Mouse (Mus musculus) urinary bladder, postnatal 4 days (tissue): ENCODE data around the gene Alpl.

Experiments
- DNase-seq, 2 experiments: peaks; one replicate each; pipeline ENCODE4 v3.0.0; 2021 to 2022; ENCODE audit warnings: low spot score in 2 of 2

Alpl gene

GRCm38 (mm10) chr4:137800324-137800723 is 4.1 kb upstream of the Alpl start:
- DNase-seq: no peak

GRCm38 (mm10) chr4:137797038-137797437 is 854 bp upstream of the Alpl start:
- no peak for DNase-seq

- no peak for DNase-seq
Observed at GRCm38 (mm10) chr4:137794178-137794900, 1.8 kb downstream of the Alpl start.

- no peak for DNase-seq
Observed at GRCm38 (mm10) chr4:137793611-137794010, 2.6 kb downstream of the Alpl start.

- no peak for DNase-seq
Observed at GRCm38 (mm10) chr4:137791440-137791839, 4.7 kb downstream of the Alpl start.

GRCm38 (mm10) chr4:137790981-137791380 is 5.2 kb downstream of the Alpl start:
- DNase-seq: no peak

- no peak for DNase-seq
Observed at GRCm38 (mm10) chr4:137788511-137789049, 7.6 kb downstream of the Alpl start.

GRCm38 (mm10) chr4:137787589-137788289 is 8.4 kb downstream of the Alpl start:
- no peak for DNase-seq

- DNase-seq: no peak
Observed at GRCm38 (mm10) chr4:137786488-137786887, 9.7 kb downstream of the Alpl start.

- DNase-seq: no peak
Observed at GRCm38 (mm10) chr4:137785270-137785669, 10.9 kb downstream of the Alpl start.

GRCm38 (mm10) chr4:137784741-137785140 is 11.4 kb downstream of the Alpl start:
- DNase-seq: no peak

GRCm38 (mm10) chr4:137783541-137784191 is 12.5 kb downstream of the Alpl start:
- no peak for DNase-seq

- no peak for DNase-seq
Observed at GRCm38 (mm10) chr4:137781949-137782348, 14.2 kb downstream of the Alpl start.

GRCm38 (mm10) chr4:137780986-137781385 is 15.2 kb downstream of the Alpl start:
- DNase-seq: no peak

GRCm38 (mm10) chr4:137778397-137779184 is 17.6 kb downstream of the Alpl start:
- DNase-seq: no peak

- DNase-seq: no peak
Observed at GRCm38 (mm10) chr4:137777866-137778265, 18.3 kb downstream of the Alpl start.

- DNase-seq: no peak
Observed at GRCm38 (mm10) chr4:137774505-137774904, 21.7 kb downstream of the Alpl start.

- no peak for DNase-seq
Observed at GRCm38 (mm10) chr4:137774013-137774412, 22.2 kb downstream of the Alpl start.

GRCm38 (mm10) chr4:137773369-137773899 is 22.8 kb downstream of the Alpl start:
- no peak for DNase-seq

GRCm38 (mm10) chr4:137772438-137773056 is 23.6 kb downstream of the Alpl start:
- DNase-seq: no peak

GRCm38 (mm10) chr4:137771749-137772148 is 24.4 kb downstream of the Alpl start:
- no peak for DNase-seq
